Mouse (Mus musculus): ENCODE results near the gene Lyrm1.

- no peak for TF ChIP-seq POLR2A (IDR thresholded peaks at IDR 0.05; ENCODE audit: low read depth, low read length)
- no peak for TF ChIP-seq CTCF (IDR thresholded peaks at IDR 0.05; ENCODE audit: extremely low read depth, insufficient read depth, insufficient read length, insufficient replicate concordance)
Observed at GRCm38 (mm10) chr7:119873050-119873449, 22.6 kb upstream of the Lyrm1 start.
